Mouse (Mus musculus): Measurements from ENCODE around the gene Phf21a. TPM values are rescaled to one million over a fixed set of nuclear protein-coding genes. Genes with fewer than 3 reads are reported as not detected.

Gene Phf21a
- polyA plus RNA-seq, 1 experiment from 2014 or later: 7.3 TPM

DNA sequence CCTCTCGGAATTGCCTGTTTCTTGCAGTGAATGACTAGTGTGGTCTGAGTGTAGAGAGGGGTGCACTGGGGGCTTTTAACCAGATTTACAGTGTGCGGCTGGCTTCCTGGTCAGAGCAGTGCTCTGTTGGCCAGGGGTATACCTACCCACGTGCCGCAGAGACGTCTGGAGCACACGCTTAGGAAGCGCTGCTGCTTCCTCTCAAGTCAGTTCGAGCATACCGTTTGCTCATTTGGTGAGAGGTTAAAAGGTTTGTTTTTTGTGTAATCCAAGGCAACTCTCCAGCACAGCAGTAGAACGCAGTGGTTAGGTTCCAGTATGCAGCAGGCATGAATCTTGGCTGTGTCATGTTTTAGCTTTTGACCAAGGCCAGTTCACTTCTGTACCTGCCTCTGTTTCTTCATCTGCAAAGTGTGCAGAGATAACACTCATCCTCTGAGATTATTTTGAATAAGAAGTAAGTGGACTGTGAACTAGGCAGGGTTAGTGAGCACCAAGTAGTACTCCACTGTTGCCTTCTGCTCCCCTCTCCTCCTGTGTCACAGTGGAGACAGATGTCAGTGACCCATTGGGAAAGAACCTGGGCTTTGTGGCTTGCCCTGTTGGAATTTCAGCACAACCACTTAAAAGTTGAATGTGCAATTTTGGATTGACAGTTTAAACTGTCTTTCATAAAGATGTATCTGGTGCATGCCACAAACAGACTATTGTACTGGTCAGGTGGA lies 106.8 kb downstream of the Phf21a start:
- TF ChIP-seq CTCF (IDR thresholded peaks at IDR 0.05; ENCODE audit: low read depth) (no peak), EP300 (optimal IDR thresholded peaks at IDR 0.05) (no peak)
- 57% methylated on average over 10 of the region's 10 CpGs for WGBS
- Histone ChIP-seq H3K4me1 (replicated peaks; ENCODE audit: control insufficient read depth, insufficient read depth) (no peaks in the 10 kb centered on the region), H3K36me3 (ENCODE audit: control insufficient read depth, insufficient read depth, low read length) (no peaks in the 10 kb centered on the region), H3K27ac (replicated peaks) (no peak overlapping the region), H3K9ac (ENCODE audit: low read length) (no peak overlapping the region), H3K4me3 (ENCODE audit: low read depth, low read length) (no peak overlapping the region), H3K9me3 (ENCODE audit: control insufficient read depth, low read length) (no peaks in the 10 kb centered on the region), H3K27me3 (ENCODE audit: control insufficient read depth, insufficient read depth, low read length) (no peaks in the 10 kb centered on the region), H3K4me2 (replicated peaks; ENCODE audit: low read depth) (no peak overlapping the region)
- ATAC-seq (ENCODE audit: low FRiP score, low TSS enrichment) (no peak), DNase-seq (ENCODE audit: low spot score) (no peak)

DNA sequence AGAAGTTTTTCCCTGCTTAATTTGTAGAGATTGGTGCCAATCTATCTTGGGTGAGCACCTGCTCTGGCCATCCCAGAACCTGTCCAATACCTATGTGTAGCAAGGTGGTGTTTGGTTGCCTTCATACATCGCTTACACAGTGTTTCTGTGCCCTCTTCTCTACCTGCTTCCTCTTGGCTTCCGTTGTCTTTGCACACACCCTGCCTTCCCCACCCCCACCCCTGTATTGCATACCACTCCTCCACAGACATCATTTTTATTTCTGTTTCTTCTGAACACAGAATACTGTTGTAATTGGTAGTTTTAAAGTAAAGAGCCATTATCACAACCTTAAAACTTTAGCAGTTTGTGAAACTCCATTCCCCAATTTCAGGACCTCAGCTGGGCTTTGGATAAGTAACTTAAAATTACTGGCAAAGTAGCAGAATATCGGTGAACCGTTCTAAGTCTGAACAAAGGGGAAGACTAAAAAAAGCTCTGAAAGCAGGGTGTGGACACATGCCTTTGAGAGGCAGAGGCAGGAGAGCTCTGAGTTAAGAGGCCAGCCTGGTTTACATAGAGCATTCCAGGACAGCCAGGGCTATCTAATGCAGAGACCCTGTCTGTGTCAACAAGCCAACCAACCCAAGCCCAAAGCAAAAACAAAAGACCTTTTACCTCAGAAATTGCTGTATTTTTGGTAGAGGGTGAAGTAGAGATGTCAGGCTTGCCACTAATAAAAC lies 109.6 kb downstream of the Phf21a start:
- H3K9ac ChIP-seq (ENCODE audit: low read length): no peak overlapping the region
- ATAC-seq (ENCODE audit: low FRiP score, low TSS enrichment): no peak
- H3K9me3 ChIP-seq (ENCODE audit: control insufficient read depth, low read length): no peaks in the 10 kb centered on the region
- H3K27me3 ChIP-seq (ENCODE audit: control insufficient read depth, insufficient read depth, low read length): no peaks in the 10 kb centered on the region
- H3K4me2 ChIP-seq (replicated peaks; ENCODE audit: low read depth): no peak overlapping the region
- no peaks in the 10 kb centered on the region for H3K36me3 ChIP-seq (ENCODE audit: control insufficient read depth, insufficient read depth, low read length)
- no peak overlapping the region for H3K27ac ChIP-seq (replicated peaks)
- 41% methylated on average over 4 of the region's 4 CpGs for WGBS
- no peak for TF ChIP-seq CTCF (IDR thresholded peaks at IDR 0.05; ENCODE audit: low read depth)
- TF ChIP-seq EP300 (optimal IDR thresholded peaks at IDR 0.05): no peak
- no peaks in the 10 kb centered on the region for H3K4me1 ChIP-seq (replicated peaks; ENCODE audit: control insufficient read depth, insufficient read depth)
- DNase-seq (ENCODE audit: low spot score): no peak
- H3K4me3 ChIP-seq (ENCODE audit: low read depth, low read length): no peak overlapping the region

DNA sequence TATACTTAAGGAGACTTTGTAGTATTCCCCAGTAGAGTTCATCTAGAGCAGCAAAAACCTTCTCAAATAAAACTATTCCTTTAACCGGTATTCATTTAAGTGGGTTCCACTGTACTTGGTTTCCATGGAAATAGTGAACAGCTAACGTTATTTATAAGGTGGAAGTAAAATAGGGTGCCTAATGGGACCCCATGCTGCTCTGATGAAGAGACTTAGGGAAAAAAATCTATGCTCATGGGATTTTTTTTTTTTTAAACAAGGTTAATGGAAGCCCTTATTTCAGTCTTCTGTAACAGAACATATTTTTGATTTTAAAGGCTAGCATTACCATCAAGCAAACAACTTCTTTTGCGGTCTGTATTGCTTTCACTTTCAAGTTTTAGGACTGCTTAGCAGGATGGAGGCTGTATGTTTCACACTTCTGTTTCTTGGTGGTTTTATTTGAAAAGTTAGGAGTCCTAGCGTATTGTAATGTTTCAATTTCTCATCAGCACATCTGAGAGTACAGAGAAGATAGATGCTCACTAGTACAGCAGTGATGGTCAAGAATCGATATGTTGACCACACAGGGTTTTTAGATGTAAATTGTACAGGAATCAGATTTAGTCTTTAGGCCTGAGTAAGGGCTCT lies 112.2 kb downstream of the Phf21a start:
- no peak overlapping the region for H3K4me3 ChIP-seq (ENCODE audit: low read depth, low read length)
- no peak overlapping the region for H3K4me2 ChIP-seq (replicated peaks; ENCODE audit: low read depth)
- 80% methylated on average over 5 of the region's 5 CpGs for WGBS
- TF ChIP-seq EP300 (optimal IDR thresholded peaks at IDR 0.05) (no peak), CTCF (IDR thresholded peaks at IDR 0.05; ENCODE audit: low read depth) (no peak)
- H3K36me3 ChIP-seq (ENCODE audit: control insufficient read depth, insufficient read depth, low read length): no peaks in the 10 kb centered on the region
- H3K27ac ChIP-seq (replicated peaks): no peak overlapping the region
- DNase-seq (ENCODE audit: low spot score) (no peak), ATAC-seq (ENCODE audit: low FRiP score, low TSS enrichment) (no peak)
- H3K4me1 ChIP-seq (replicated peaks; ENCODE audit: control insufficient read depth, insufficient read depth): no peaks in the 10 kb centered on the region
- no peak overlapping the region for H3K9ac ChIP-seq (ENCODE audit: low read length)
- H3K9me3 ChIP-seq (ENCODE audit: control insufficient read depth, low read length): no peaks in the 10 kb centered on the region
- H3K27me3 ChIP-seq (ENCODE audit: control insufficient read depth, insufficient read depth, low read length): no peaks in the 10 kb centered on the region

DNA sequence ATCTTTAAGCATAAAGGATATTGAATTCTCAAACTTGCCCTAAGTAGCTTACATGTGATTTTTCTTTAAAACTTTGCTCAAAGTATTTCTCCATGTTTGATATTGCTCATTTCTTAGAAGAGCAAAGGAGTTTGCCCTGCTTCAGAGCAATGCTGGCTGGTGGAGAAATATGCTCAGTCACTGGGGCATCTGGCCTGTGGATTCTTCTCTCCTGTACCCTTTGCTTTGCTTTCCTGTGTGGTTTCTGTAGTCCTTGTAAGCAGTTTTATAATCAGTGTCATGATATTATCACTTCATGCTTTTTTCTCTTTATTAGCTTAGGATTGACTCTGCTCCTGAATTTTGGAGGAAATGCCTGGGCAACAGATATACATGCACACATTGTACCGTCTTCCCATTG lies 117.5 kb downstream of the Phf21a start:
- no peak overlapping the region for H3K4me3 ChIP-seq (ENCODE audit: low read depth, low read length)
- H3K27me3 ChIP-seq (ENCODE audit: control insufficient read depth, insufficient read depth, low read length): no peaks in the 10 kb centered on the region
- no peak for TF ChIP-seq EP300 (optimal IDR thresholded peaks at IDR 0.05)
- TF ChIP-seq CTCF (IDR thresholded peaks at IDR 0.05; ENCODE audit: low read depth): no peak
- ATAC-seq (ENCODE audit: low FRiP score, low TSS enrichment) (no peak), DNase-seq (ENCODE audit: low spot score) (no peak)
- H3K9ac ChIP-seq (ENCODE audit: low read length): no peak overlapping the region
- H3K4me2 ChIP-seq (replicated peaks; ENCODE audit: low read depth): no peak overlapping the region
- 73% methylated on average over 1 of the region's 1 CpGs for WGBS
- H3K36me3 ChIP-seq (ENCODE audit: control insufficient read depth, insufficient read depth, low read length): peaks cover 1% of the 10 kb centered on the region; the same call in 1 of the 2 replicates
- no peak overlapping the region for H3K27ac ChIP-seq (replicated peaks)
- H3K4me1 ChIP-seq (replicated peaks; ENCODE audit: control insufficient read depth, insufficient read depth): no peaks in the 10 kb centered on the region
- no peaks in the 10 kb centered on the region for H3K9me3 ChIP-seq (ENCODE audit: control insufficient read depth, low read length)

DNA sequence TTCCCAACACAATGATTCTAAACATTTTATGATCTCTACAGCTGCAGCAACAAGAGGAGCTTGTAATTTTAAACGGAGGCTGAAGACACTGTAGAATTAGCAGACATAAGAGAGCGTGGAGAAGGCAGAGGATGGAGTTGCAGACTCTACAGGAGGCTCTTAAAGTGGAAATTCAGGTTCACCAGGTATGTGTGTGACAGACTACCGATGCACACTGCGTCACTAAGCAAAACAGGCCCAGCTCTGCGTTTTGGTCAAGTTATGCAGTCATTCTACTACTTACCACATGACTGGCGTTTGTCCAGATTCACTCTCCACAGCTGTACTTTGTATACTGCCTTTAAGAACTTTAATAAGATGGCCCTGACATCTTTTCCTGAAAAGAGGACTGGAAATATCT lies 128.5 kb downstream of the Phf21a start:
- Histone ChIP-seq H3K9me3 (ENCODE audit: control insufficient read depth, low read length) (no peaks in the 10 kb centered on the region), H3K27me3 (ENCODE audit: control insufficient read depth, insufficient read depth, low read length) (no peaks in the 10 kb centered on the region), H3K36me3 (ENCODE audit: control insufficient read depth, insufficient read depth, low read length) (peaks cover 2% of the 10 kb centered on the region; the same call in 1 of the 2 replicates), H3K9ac (ENCODE audit: low read length) (no peak overlapping the region), H3K4me1 (replicated peaks; ENCODE audit: control insufficient read depth, insufficient read depth) (no peaks in the 10 kb centered on the region), H3K4me3 (ENCODE audit: low read depth, low read length) (no peak overlapping the region), H3K4me2 (replicated peaks; ENCODE audit: low read depth) (no peak overlapping the region), H3K27ac (replicated peaks) (no peak overlapping the region)
- TF ChIP-seq CTCF (IDR thresholded peaks at IDR 0.05; ENCODE audit: low read depth): no peak
- TF ChIP-seq EP300 (optimal IDR thresholded peaks at IDR 0.05): no peak
- 65% methylated on average over 6 of the region's 6 CpGs for WGBS
- no peak for ATAC-seq (ENCODE audit: low FRiP score, low TSS enrichment)
- DNase-seq (ENCODE audit: low spot score): no peak

All from stomach, postnatal 0 days (tissue).